Mouse (Mus musculus): ENCODE measurements at regions not wholly inside any gene's neighbourhood (a gene's known extent, or its start where the extent isn't known, plus 50 kb on each side); places are given as distances from the start of the nearest gene placed in this dataset.

- DNase-seq (ENCODE audit: low spot score): no peak
- Histone ChIP-seq H3K27ac (no peak overlapping the region), H3K4me1 (no peaks in the 10 kb centered on the region), H3K9me3 (replicated peaks) (no peaks in the 10 kb centered on the region), H3K36me3 (no peaks in the 10 kb centered on the region), H3K4me3 (no peak overlapping the region), H3K27me3 (ENCODE audit: low read depth, poor library complexity, severe bottlenecking) (no peaks in the 10 kb centered on the region)
- WGBS: 87% methylated on average over 6 of the region's 6 CpGs
These were observed 117.0 kb upstream of the Gm10306 start for GRCm38 (mm10) chr4:94439159-94439836.

- no peaks in the 10 kb centered on the region for H3K36me3 ChIP-seq
- no peak overlapping the region for H3K4me3 ChIP-seq
- 83% methylated on average over 4 of the region's 4 CpGs for WGBS
- H3K9me3 ChIP-seq (replicated peaks): no peaks in the 10 kb centered on the region
- no peaks in the 10 kb centered on the region for H3K27me3 ChIP-seq (ENCODE audit: low read depth, poor library complexity, severe bottlenecking)
- no peaks in the 10 kb centered on the region for H3K4me1 ChIP-seq
- H3K27ac ChIP-seq: no peak overlapping the region
- DNase-seq (ENCODE audit: low spot score): no peak
These were observed 109.7 kb upstream of the Gm10306 start for GRCm38 (mm10) chr4:94446604-94447003.

Measured in limb, embryonic 10.5 days (tissue).